Mouse (Mus musculus) midbrain, embryonic 14.5 days (tissue): Measurements from ENCODE around the gene Igfbp3. TPM values are rescaled to one million over a fixed set of nuclear protein-coding genes. Genes with fewer than 3 reads are reported as not detected.

Source experiments
- ATAC-seq: fragments of 200-750 bp; cut with Nextera tagmentation; 2 replicates; pipeline ENCODE4 v1.8.0; 2017; ENCODE audit warnings: moderate number of reproducible peaks, moderate library complexity; ENCODE audit not compliant: low FRiP score, low TSS enrichment
- DNase-seq: peaks from one replicate; pipeline ENCODE4 v3.0.0-alpha.2; 2015
- H3K27ac ChIP-seq: fragments of 300-500 bp; sonication (generic); replicated peaks from 2 replicates; pipeline ENCODE4 v1.5.1; 2014; ENCODE audit warnings: mild to moderate bottlenecking, low read depth, low read length, moderate library complexity
- H3K27me3 ChIP-seq: fragments of 300-500 bp; sonication (generic); 2 replicates; pipeline ENCODE4 v1.6.1; 2014; ENCODE audit warnings: low read length, control low read depth, mixed read lengths; ENCODE audit not compliant: control insufficient read depth, insufficient read depth
- H3K36me3 ChIP-seq: fragments of 300-500 bp; sonication (generic); 2 replicates; pipeline ENCODE4 v1.6.1; 2014; ENCODE audit warnings: low read length, control low read depth; ENCODE audit not compliant: control insufficient read depth, insufficient read depth
- H3K4me1 ChIP-seq: fragments of 300-500 bp; sonication (generic); 2 replicates; pipeline ENCODE4 v1.6.1; 2014; ENCODE audit warnings: mild to moderate bottlenecking, antibody characterized with exemption, low read length, control low read depth; ENCODE audit not compliant: control insufficient read depth, insufficient read depth
- H3K4me2 ChIP-seq: fragments of 300-500 bp; sonication (generic); 2 replicates; pipeline ENCODE4 v1.6.1; 2014; ENCODE audit warnings: mild to moderate bottlenecking, low read length, moderate library complexity
- H3K4me3 ChIP-seq: fragments of 300-500 bp; sonication (generic); replicated peaks from 2 replicates; pipeline ENCODE4 v1.5.1; 2014; ENCODE audit warnings: low read depth, low read length
- H3K9ac ChIP-seq: fragments of 300-500 bp; sonication (generic); replicated peaks from 2 replicates; pipeline ENCODE4 v1.6.1; 2014; ENCODE audit warnings: mild to moderate bottlenecking, low read length, moderate library complexity
- H3K9me3 ChIP-seq: fragments of 300-500 bp; sonication (generic); 2 replicates; pipeline ENCODE4 v1.6.1; 2016; ENCODE audit warnings: low read length, control low read depth, mixed read lengths; ENCODE audit not compliant: control insufficient read depth
- WGBS: fragments of 180-500 bp; shearing (Covaris S2); extraction: QIAGEN DNeasy Blood & Tissue Kit; methylation state at CpG from one replicate; pipeline ENCODE4 v1.1.7; 2014; 5-methylcytosine and 5-hydroxymethylcytosine counted together
- polyA plus RNA-seq: library from polyadenylated mRNA; unstranded; fragments of >200 nt; fragmentation: Nextera tagmentation; extraction: Ambion mirVana; gene quantifications from 2 replicates; pipeline ENCODE4 v1.2.1, GENCODE M21; 2014

The Igfbp3 gene
- 9.4 and 13.3 TPM in 2 replicates for polyA plus RNA-seq

DNA sequence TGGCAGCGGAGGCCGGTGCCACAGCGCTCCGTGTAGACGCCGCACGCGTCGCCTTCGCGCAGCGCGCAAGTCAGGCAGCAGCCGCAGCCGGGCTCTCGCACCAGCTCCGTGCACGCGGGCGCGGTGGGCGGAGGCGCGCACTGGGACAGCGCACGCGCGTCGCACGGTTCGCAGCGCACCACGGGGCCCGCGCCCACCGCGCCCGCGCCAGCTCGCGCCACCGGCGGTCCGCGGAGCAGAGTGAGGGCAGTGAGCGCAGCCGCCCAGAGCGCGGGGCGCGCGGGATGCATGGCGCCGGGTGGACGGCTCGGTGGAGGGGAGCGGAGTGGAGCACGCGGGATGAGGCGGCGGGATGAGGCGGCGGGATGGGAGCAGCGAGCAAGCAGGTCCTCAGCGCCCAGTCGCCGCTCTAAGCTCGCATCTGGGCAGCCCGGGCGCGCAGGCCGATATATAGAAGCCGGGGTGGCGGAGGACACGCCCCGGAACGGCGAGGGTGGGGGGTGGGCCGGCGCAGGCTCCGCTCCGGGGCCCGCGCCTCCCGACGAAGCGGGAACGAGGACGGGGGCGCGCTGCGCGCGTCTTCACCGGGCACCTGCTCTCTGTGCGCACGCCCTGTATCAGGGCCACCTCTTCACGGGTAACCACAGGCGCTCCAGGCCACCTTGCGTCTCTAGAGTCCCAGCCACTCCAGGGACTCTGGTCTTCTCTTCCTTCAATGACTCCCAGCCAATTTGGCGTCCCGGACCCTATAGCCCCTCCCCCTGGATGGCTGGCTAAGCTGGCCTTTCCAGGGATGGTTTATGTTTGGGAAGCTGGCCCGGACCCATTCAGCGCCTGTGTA lies at the start of gene Igfbp3:
Igfbp3 (minus strand) TSS at position 423 of the 841 bp plus-strand sequence.
- Histone ChIP-seq H3K4me1 (peaks cover 18% of the 10 kb centered on the region), H3K4me3 (peak within 1 kb of the TSS; percentile 65), H3K9ac (peak within 1 kb of the TSS; percentile 80), H3K27me3 (peaks cover 27% of the 10 kb centered on the region), H3K4me2 (peak within 1 kb of the TSS; percentile 85), H3K9me3 (no peaks in the 10 kb centered on the region), H3K27ac (peak within 1 kb of the TSS; percentile 81), H3K36me3 (no peaks in the 10 kb centered on the region)
- WGBS: under 1% methylated on average over 84 of the region's 104 CpGs
- peak; percentile 94 for DNase-seq
- ATAC-seq: peak; percentile 85

DNA sequence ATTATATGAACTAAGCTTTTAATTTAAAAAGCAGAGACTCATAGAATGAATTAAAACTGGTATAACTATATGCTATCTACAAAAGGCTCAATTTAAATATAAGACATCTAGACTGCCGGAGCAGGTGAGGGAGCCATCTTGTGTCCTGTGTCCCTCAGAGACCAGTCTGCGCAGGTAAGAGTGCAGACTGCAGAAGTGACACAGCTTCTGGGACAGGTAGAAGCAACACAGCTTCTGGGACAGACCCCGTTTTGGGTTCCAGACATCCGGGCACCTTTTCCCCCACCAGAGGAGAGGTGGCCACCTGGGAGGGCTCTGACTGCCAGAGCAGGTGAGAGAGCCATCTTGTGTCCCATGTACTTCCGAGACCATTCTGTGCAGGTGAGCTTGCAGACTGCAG lies 37.1 kb upstream of the Igfbp3 start:
- Histone ChIP-seq H3K4me3 (no peak overlapping the region), H3K4me1 (no peaks in the 10 kb centered on the region), H3K9ac (no peak overlapping the region), H3K4me2 (no peak overlapping the region), H3K27ac (no peak overlapping the region), H3K36me3 (no peaks in the 10 kb centered on the region), H3K9me3 (no peaks in the 10 kb centered on the region), H3K27me3 (no peaks in the 10 kb centered on the region)
- WGBS: 95% methylated on average over 5 of the region's 5 CpGs
- DNase-seq (no peak), ATAC-seq (no peak)

- H3K4me2 ChIP-seq: no peak overlapping the region
- H3K27me3 ChIP-seq: no peaks in the 10 kb centered on the region
- no peaks in the 10 kb centered on the region for H3K9me3 ChIP-seq
- no peak for DNase-seq
- H3K36me3 ChIP-seq: no peaks in the 10 kb centered on the region
- WGBS: 91% methylated on average over 2 of the region's 2 CpGs
- ATAC-seq: no peak
- H3K4me1 ChIP-seq: no peaks in the 10 kb centered on the region
- H3K27ac ChIP-seq: no peak overlapping the region
- H3K9ac ChIP-seq: no peak overlapping the region
- H3K4me3 ChIP-seq: no peak overlapping the region
Measured at GRCm38 (mm10) chr11:7250415-7250814, 36.7 kb upstream of the Igfbp3 start.

DNA sequence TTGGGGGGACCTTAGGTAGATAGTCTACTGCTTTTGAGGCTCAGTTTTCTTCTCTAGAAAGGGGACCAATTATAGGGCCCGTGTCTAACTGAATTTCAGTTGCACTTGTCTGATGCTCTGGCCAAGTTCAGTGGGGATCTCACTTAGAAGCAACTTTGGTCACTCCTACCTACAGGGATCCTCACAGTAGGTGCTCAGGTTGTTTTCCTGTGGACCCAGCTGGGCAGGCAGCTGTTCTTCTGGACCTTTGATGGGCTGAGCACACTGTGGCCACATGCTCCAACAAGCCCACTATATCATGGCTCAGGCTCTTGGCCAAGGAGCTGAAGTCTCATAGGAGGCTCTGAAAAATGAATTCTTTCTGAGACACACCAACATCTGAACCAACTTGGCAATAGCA lies 31.1 kb upstream of the Igfbp3 start:
- no peak overlapping the region for H3K9ac ChIP-seq
- no peak overlapping the region for H3K4me3 ChIP-seq
- H3K9me3 ChIP-seq: no peaks in the 10 kb centered on the region
- ATAC-seq (no peak), DNase-seq (no peak)
- H3K27me3 ChIP-seq: no peaks in the 10 kb centered on the region
- no peak overlapping the region for H3K4me2 ChIP-seq
- 91% methylated on average over 1 of the region's 1 CpGs for WGBS
- H3K4me1 ChIP-seq: no peaks in the 10 kb centered on the region
- no peak overlapping the region for H3K27ac ChIP-seq
- no peaks in the 10 kb centered on the region for H3K36me3 ChIP-seq

GRCm38 (mm10) chr11:7239041-7239740 lies 25.5 kb upstream of the Igfbp3 start:
- H3K4me2 ChIP-seq: no peak overlapping the region
- no peaks in the 10 kb centered on the region for H3K27me3 ChIP-seq
- no peaks in the 10 kb centered on the region for H3K4me1 ChIP-seq
- no peaks in the 10 kb centered on the region for H3K9me3 ChIP-seq
- 53% methylated on average over 4 of the region's 4 CpGs for WGBS
- ATAC-seq: no peak
- H3K9ac ChIP-seq: no peak overlapping the region
- no peak for DNase-seq
- H3K4me3 ChIP-seq: no peak overlapping the region
- H3K36me3 ChIP-seq: no peaks in the 10 kb centered on the region
- H3K27ac ChIP-seq: no peak overlapping the region

GRCm38 (mm10) chr11:7238546-7238945 lies 24.8 kb upstream of the Igfbp3 start:
- no peak for DNase-seq
- ATAC-seq: no peak
- H3K36me3 ChIP-seq: no peaks in the 10 kb centered on the region
- no peaks in the 10 kb centered on the region for H3K9me3 ChIP-seq
- no peak overlapping the region for H3K4me3 ChIP-seq
- H3K4me1 ChIP-seq: no peaks in the 10 kb centered on the region
- no peak overlapping the region for H3K9ac ChIP-seq
- no peak overlapping the region for H3K4me2 ChIP-seq
- 88% methylated on average over 6 of the region's 6 CpGs for WGBS
- H3K27ac ChIP-seq: no peak overlapping the region
- H3K27me3 ChIP-seq: no peaks in the 10 kb centered on the region

- no peaks in the 10 kb centered on the region for H3K27me3 ChIP-seq
- DNase-seq: no peak
- no peak overlapping the region for H3K4me3 ChIP-seq
- H3K36me3 ChIP-seq: no peaks in the 10 kb centered on the region
- ATAC-seq: no peak
- H3K4me1 ChIP-seq: no peaks in the 10 kb centered on the region
- WGBS: 78% methylated on average over 6 of the region's 6 CpGs
- H3K27ac ChIP-seq: no peak overlapping the region
- H3K4me2 ChIP-seq: no peak overlapping the region
- no peaks in the 10 kb centered on the region for H3K9me3 ChIP-seq
- no peak overlapping the region for H3K9ac ChIP-seq
Measured at GRCm38 (mm10) chr11:7237712-7238111, 24.0 kb upstream of the Igfbp3 start.

DNA sequence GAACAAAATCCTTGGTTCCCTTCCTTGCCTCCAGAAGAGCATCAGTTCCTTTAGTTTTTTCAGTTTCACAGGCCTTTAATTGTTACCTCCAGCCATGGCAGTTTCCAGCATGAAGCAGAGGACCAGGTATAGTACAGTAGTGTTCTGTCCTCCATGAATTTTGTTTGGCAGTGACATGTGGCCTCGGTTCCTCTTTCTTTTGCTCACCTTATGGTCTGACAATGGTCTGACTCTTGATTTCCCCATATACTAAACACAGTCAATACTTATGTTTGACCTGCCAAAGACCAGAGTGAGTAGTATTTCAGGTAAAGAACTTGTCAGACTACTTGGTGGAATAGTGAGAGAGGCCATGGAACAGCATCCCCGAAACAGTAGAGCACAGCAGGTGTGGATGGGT lies 23.0 kb upstream of the Igfbp3 start:
- Histone ChIP-seq H3K27ac (no peak overlapping the region), H3K4me1 (no peaks in the 10 kb centered on the region), H3K9me3 (no peaks in the 10 kb centered on the region), H3K4me2 (no peak overlapping the region), H3K9ac (no peak overlapping the region), H3K36me3 (no peaks in the 10 kb centered on the region), H3K27me3 (no peaks in the 10 kb centered on the region), H3K4me3 (no peak overlapping the region)
- 91% methylated on average over 2 of the region's 2 CpGs for WGBS
- ATAC-seq (no peak), DNase-seq (no peak)
